Mouse (Mus musculus): ENCODE measurements around the gene Ints11. TPM values are rescaled to one million over a fixed set of nuclear protein-coding genes. Genes with fewer than 3 reads are reported as not detected.

The Ints11 gene
- polyA plus RNA-seq (2012; rRNA removed): 67.9 and 76.2 TPM in 2 replicates

DNA sequence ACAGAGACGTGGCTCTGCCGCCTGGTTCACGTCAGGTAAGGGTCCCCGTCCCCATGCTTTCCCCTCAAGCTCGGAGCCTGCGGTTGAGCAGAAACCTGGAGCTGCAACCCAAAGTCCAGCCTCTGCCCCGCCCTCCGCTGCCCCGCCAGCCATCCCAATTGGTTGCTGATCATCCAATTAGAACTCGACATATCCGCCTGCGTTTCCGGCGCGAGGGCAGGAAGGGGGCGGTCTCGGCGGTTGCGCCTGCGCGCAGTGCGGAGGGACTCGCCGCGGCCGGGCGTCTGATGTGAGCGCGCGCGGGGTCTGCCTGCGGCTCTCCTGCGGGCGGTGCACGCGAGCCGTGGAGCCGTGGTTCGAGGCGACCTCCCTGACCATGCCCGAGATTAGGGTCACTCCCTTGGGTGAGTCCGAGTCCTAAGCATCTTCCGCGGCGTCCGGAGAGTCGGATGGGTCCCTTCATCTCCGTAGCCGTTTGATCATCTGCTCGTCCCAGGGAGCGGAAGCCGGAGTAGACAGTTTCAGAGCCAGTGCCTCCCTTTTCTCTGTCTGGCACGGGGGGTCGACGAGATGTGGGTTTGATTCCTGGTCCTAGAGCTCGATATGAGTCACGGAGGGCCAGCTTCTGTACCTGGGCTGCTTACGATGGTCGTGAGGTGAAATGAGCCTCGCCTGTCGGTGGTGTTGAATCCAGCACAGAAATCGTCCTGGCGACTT lies at the start of gene Ints11, which contains the start of gene Cptp:
TSS of gene Ints11 (plus strand) at position 230 of the 717 bp plus-strand sequence.
TSS of gene Cptp (minus strand) at position 124 of the 717 bp plus-strand sequence.

GRCm38 (mm10) chr4:155831205-155831766 lies 38.1 kb upstream of the Ints11 start, which contains the start of gene Aurkaip1:
Gene Aurkaip1, plus strand, starts transcription at chr4:155831272.

GRCm38 (mm10) chr4:155839483-155839910 lies 29.8 kb upstream of the Ints11 start, which contains the start of gene Mxra8:
Gene Mxra8, plus strand, starts transcription at chr4:155839680.

DNA sequence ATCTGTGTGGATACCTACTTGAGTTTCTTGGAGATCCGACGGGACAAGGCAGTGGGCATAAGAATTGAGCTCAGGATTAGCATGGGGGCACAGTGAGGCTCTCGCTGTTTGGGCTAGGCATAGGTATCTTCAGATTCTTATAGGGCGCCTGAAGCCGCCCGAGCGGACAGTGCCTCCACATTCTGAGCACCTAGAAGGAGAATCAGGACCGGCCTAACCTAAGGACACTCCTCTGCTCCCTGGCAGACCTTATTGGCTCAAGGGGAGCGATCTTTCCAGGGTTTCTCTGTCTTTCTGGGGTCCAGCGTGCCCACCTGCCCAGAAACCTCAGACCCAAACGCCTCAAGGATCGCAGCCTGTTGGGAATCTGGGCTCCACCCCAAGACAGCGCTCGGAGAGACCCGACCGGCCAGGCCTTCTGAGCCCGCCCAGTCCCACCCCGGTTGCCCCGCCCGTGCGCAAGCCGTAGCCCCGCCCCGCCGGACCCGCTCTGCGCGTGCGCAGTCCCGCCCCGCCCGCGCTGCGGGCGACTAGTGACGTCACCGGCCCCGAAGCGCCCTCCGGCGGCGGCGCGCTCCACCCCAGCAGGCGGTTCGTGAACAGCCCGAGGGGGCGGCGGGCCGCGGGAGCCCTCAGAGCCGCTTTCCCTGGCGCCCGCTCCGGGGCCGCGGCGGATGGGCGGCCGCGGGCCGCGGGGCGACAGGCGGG lies 22.3 kb upstream of the Ints11 start, which contains the start of gene Dvl1:
TSS of gene Dvl1 (plus strand) at position 532 of the 708 bp plus-strand sequence.

GRCm38 (mm10) chr4:155863001-155863400 lies 6.3 kb upstream of the Ints11 start, which contains the start of gene Tas1r3:
Gene Tas1r3, minus strand, starts transcription at chr4:155863362.

GRCm38 (mm10) chr4:155891551-155892001 lies 22.2 kb downstream of the Ints11 start, which contains the start of the genes Pusl1 and Acap3:
Gene Pusl1, minus strand, starts transcription at chr4:155891781.
Gene Acap3, plus strand, starts transcription at chr4:155891822.

Other genes with a start within 250 kb of the Ints11 start
- gene Cdk11b, start 244.7 kb upstream of the Ints11 start, polyA plus RNA-seq (2012; rRNA removed): 56.1 and 63.3 TPM in 2 replicates
- not detected in 2 replicates for gene Gm10563, start 224.1 kb upstream of the Ints11 start, polyA plus RNA-seq (2012; rRNA removed)
- 9.1 and 13.0 TPM in 2 replicates for gene Mmp23, start 216.2 kb upstream of the Ints11 start, polyA plus RNA-seq (2012; rRNA removed)
- gene Mib2, start 200.3 kb upstream of the Ints11 start, polyA plus RNA-seq (2012; rRNA removed): 91.5 and 97.1 TPM in 2 replicates
- gene Fndc10, start 175.2 kb upstream of the Ints11 start, polyA plus RNA-seq (2012; rRNA removed): 22.4 and 26.6 TPM in 2 replicates
- 122 and 133 TPM in 2 replicates for gene Ssu72, start 164.7 kb upstream of the Ints11 start, polyA plus RNA-seq (2012; rRNA removed)
- 26.3 and 28.4 TPM in 2 replicates for gene Tmem240, start 134.7 kb upstream of the Ints11 start, polyA plus RNA-seq (2012; rRNA removed)
- 107 TPM in 2 replicates for gene Atad3a, start 108.5 kb upstream of the Ints11 start, polyA plus RNA-seq (2012; rRNA removed)
- 18.5 and 19.0 TPM in 2 replicates for gene Vwa1, start 94.8 kb upstream of the Ints11 start, polyA plus RNA-seq (2012; rRNA removed)
- 0.98 and 1.3 TPM in 2 replicates for gene Tmem88b, start 83.7 kb upstream of the Ints11 start, polyA plus RNA-seq (2012; rRNA removed)
- gene Ankrd65, start 79.1 kb upstream of the Ints11 start, polyA plus RNA-seq (2012; rRNA removed): 0.06 TPM in 1 of 2 replicates, not detected in the other
- 121 and 130 TPM in 2 replicates for gene Mrpl20, start 66.7 kb upstream of the Ints11 start, polyA plus RNA-seq (2012; rRNA removed)
- gene Ccnl2, start 57.1 kb upstream of the Ints11 start, polyA plus RNA-seq (2012; rRNA removed): 221 and 226 TPM in 2 replicates
- 107 and 111 TPM in 2 replicates for gene Aurkaip1, start 38.3 kb upstream of the Ints11 start, polyA plus RNA-seq (2012; rRNA removed)
- gene Mxra8, start 29.9 kb upstream of the Ints11 start, polyA plus RNA-seq (2012; rRNA removed): 46.6 and 77.3 TPM in 2 replicates
- gene Dvl1, start 22.1 kb upstream of the Ints11 start, polyA plus RNA-seq (2012; rRNA removed): 149 and 150 TPM in 2 replicates
- gene Tas1r3, start 6.2 kb upstream of the Ints11 start, polyA plus RNA-seq (2012; rRNA removed): 0.53 and 0.79 TPM in 2 replicates
- gene Cptp, start 106 bp upstream of the Ints11 start, polyA plus RNA-seq (2012; rRNA removed): 20.1 and 21.9 TPM in 2 replicates
- gene Pusl1, start 22.2 kb downstream of the Ints11 start, polyA plus RNA-seq (2012; rRNA removed): 87.2 and 88.3 TPM in 2 replicates
- 101 and 108 TPM in 2 replicates for gene Acap3, start 22.3 kb downstream of the Ints11 start, polyA plus RNA-seq (2012; rRNA removed)
- 117 and 126 TPM in 2 replicates for gene Ube2j2, start 74.3 kb downstream of the Ints11 start, polyA plus RNA-seq (2012; rRNA removed)
- gene C1qtnf12, start 92.8 kb downstream of the Ints11 start, polyA plus RNA-seq (2012; rRNA removed): 9.6 and 14.8 TPM in 2 replicates
- 15.3 and 15.5 TPM in 2 replicates for gene B3galt6, start 123.1 kb downstream of the Ints11 start, polyA plus RNA-seq (2012; rRNA removed)
- 57.2 and 69.7 TPM in 2 replicates for gene Sdf4, start 123.3 kb downstream of the Ints11 start, polyA plus RNA-seq (2012; rRNA removed)
- 3.8 and 3.9 TPM in 2 replicates for gene Tnfrsf4, start 144.3 kb downstream of the Ints11 start, polyA plus RNA-seq (2012; rRNA removed)
- 0.29 and 0.54 TPM in 2 replicates for gene Tnfrsf18, start 156.6 kb downstream of the Ints11 start, polyA plus RNA-seq (2012; rRNA removed)
- gene Ttll10, start 189.9 kb downstream of the Ints11 start, polyA plus RNA-seq (2012; rRNA removed): 0.05 and 0.55 TPM in 2 replicates
- gene 9430015G10Rik, start 240.4 kb downstream of the Ints11 start, polyA plus RNA-seq (2012; rRNA removed): 62.6 and 67.3 TPM in 2 replicates